Mouse (Mus musculus): ENCODE data around the gene Myl3. TPM values are rescaled to one million over a fixed set of nuclear protein-coding genes. Genes with fewer than 3 reads are reported as not detected.

Myl3 gene
- total RNA-seq, 1 experiment from 2014 or later = not detected

GRCm38 (mm10) chr9:110781256-110781721, 39.6 kb downstream of the Myl3 start:
- peak; percentile 72 to 88 for ATAC-seq (replicated peaks in 1 of 2; ENCODE audit: insufficient read depth in 1 of 2, low FRiP score in 2 of 2, low TSS enrichment in 1 of 2, low read depth in 1 of 2, poor library complexity in 2 of 2, severe bottlenecking in 2 of 2)

- 0 out of 4 replicates have a peak, but pooled peaks of 1 of the 2 experiments have one; percentile 6 for ATAC-seq (replicated peaks in 1 of 2; ENCODE audit: insufficient read depth in 1 of 2, low FRiP score in 2 of 2, low TSS enrichment in 1 of 2, low read depth in 1 of 2, poor library complexity in 2 of 2, severe bottlenecking in 2 of 2)
These were observed 40.1 kb downstream of the Myl3 start for GRCm38 (mm10) chr9:110781731-110782130.

GRCm38 (mm10) chr9:110783611-110784010, 42.0 kb downstream of the Myl3 start:
- no peak for ATAC-seq (replicated peaks in 1 of 2; ENCODE audit: insufficient read depth in 1 of 2, low FRiP score in 2 of 2, low TSS enrichment in 1 of 2, low read depth in 1 of 2, poor library complexity in 2 of 2, severe bottlenecking in 2 of 2)

- no peak for ATAC-seq (replicated peaks in 1 of 2; ENCODE audit: insufficient read depth in 1 of 2, low FRiP score in 2 of 2, low TSS enrichment in 1 of 2, low read depth in 1 of 2, poor library complexity in 2 of 2, severe bottlenecking in 2 of 2)
These were observed 46.5 kb downstream of the Myl3 start for GRCm38 (mm10) chr9:110788169-110788568.

GRCm38 (mm10) chr9:110790462-110790861, 48.8 kb downstream of the Myl3 start:
- no peak for ATAC-seq (replicated peaks in 1 of 2; ENCODE audit: insufficient read depth in 1 of 2, low FRiP score in 2 of 2, low TSS enrichment in 1 of 2, low read depth in 1 of 2, poor library complexity in 2 of 2, severe bottlenecking in 2 of 2)

GRCm38 (mm10) chr9:110797013-110797412, 55.4 kb downstream of the Myl3 start:
- ATAC-seq (replicated peaks in 1 of 2; ENCODE audit: insufficient read depth in 1 of 2, low FRiP score in 2 of 2, low TSS enrichment in 1 of 2, low read depth in 1 of 2, poor library complexity in 2 of 2, severe bottlenecking in 2 of 2) = no peak

GRCm38 (mm10) chr9:110797866-110798265, 56.2 kb downstream of the Myl3 start, which contains the start of gene Prss42:
Gene Prss42, plus strand, starts transcription at chr9:110798166.
- no peak for ATAC-seq (replicated peaks in 1 of 2; ENCODE audit: insufficient read depth in 1 of 2, low FRiP score in 2 of 2, low TSS enrichment in 1 of 2, low read depth in 1 of 2, poor library complexity in 2 of 2, severe bottlenecking in 2 of 2)

DNA sequence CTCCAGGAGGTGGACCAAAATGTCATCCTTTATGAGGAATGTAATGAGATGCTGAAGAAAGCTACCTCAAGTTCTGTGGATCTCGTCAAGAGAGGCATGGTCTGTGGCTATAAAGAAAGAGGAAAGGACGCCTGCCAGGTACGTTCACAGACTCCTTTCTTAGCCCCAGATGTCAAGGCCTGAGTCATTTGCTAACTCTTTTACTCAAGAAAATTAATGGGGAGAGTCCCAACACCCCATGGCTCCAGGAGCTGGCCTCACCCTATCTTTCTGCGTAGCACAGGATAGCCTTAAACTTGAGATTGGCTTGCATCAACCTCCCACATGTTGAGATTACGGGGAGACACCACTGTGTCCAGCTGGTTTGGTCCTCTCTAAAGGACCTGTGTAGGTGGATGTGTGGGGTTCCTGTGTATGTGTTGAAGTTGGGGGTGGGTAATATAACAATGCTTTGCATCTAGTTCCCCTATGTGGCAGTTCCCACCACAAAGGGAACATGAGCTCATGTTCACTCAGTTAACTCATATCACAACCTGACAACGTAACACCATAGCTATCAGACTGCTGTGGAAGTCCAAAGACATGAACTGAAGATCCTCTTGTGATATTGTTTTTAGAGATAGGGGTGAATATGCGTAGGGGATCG, 59.3 kb downstream of the Myl3 start:
- no peak for ATAC-seq (replicated peaks in 1 of 2; ENCODE audit: insufficient read depth in 1 of 2, low FRiP score in 2 of 2, low TSS enrichment in 1 of 2, low read depth in 1 of 2, poor library complexity in 2 of 2, severe bottlenecking in 2 of 2)

- no peak; a peak in 1 of 4 replicates for ATAC-seq (replicated peaks in 1 of 2; ENCODE audit: insufficient read depth in 1 of 2, low FRiP score in 2 of 2, low TSS enrichment in 1 of 2, low read depth in 1 of 2, poor library complexity in 2 of 2, severe bottlenecking in 2 of 2)
These were observed 61.6 kb downstream of the Myl3 start for GRCm38 (mm10) chr9:110803294-110803693.

- ATAC-seq (replicated peaks in 1 of 2; ENCODE audit: insufficient read depth in 1 of 2, low FRiP score in 2 of 2, low TSS enrichment in 1 of 2, low read depth in 1 of 2, poor library complexity in 2 of 2, severe bottlenecking in 2 of 2) = no peak
These were observed 68.4 kb downstream of the Myl3 start for GRCm38 (mm10) chr9:110810051-110810450.

DNA sequence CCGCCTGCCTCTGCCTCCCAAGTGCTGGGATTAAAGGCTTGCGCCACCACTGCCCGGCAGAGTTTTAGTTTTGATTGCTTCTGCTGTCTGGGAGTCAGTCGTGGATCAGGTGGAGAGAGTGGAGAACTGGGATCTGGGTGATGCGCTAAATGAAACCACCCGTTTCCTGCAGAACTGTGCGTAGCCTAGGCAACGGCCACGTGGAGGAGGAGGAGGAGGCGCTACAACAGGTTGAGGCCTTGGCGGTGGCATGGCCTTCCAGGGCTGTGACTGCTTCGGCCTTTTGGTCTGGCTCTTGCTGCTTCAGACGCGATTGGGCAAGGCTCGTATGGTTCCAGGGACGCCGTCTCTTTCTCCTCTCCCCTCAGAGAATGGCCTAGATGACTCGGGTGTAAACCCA, 72.1 kb downstream of the Myl3 start, which contains the start of gene Prss44:
Gene Prss44 (plus strand): TSS at position 206 of the 400 bp plus-strand sequence.
- no peak for ATAC-seq (replicated peaks in 1 of 2; ENCODE audit: insufficient read depth in 1 of 2, low FRiP score in 2 of 2, low TSS enrichment in 1 of 2, low read depth in 1 of 2, poor library complexity in 2 of 2, severe bottlenecking in 2 of 2)

Other genes starting within 250 kb of the Myl3 start
- gene Setd2, start 209.3 kb upstream of the Myl3 start, total RNA-seq (2017) = 197 and 205 TPM in 2 replicates
- 4.1 and 6.2 TPM in 2 replicates for gene Nradd, start 117.4 kb upstream of the Myl3 start, total RNA-seq (2017)
- gene Nbeal2, start 87.7 kb upstream of the Myl3 start, total RNA-seq (2017) = 38.0 and 61.7 TPM in 2 replicates
- 89.4 and 111 TPM in 2 replicates for gene Ccdc12, start 85.4 kb upstream of the Myl3 start, total RNA-seq (2017)
- gene Pth1r, start 5.3 kb downstream of the Myl3 start, total RNA-seq (2017) = 1.1 TPM in 1 of 2 replicates, not detected in the other
- gene Prss42, start 56.3 kb downstream of the Myl3 start, total RNA-seq (2017) = not detected in 2 replicates
- gene Prss44, start 72.1 kb downstream of the Myl3 start, total RNA-seq (2017) = not detected in 2 replicates
- gene Prss43, start 84.8 kb downstream of the Myl3 start, total RNA-seq (2017) = not detected in 2 replicates
- gene Prss45, start 92.7 kb downstream of the Myl3 start, total RNA-seq (2017) = not detected in 2 replicates
- gene Prss46, start 102.6 kb downstream of the Myl3 start, total RNA-seq (2017) = not detected in 2 replicates
- gene Prss50, start 116.1 kb downstream of the Myl3 start, total RNA-seq (2017) = not detected in 2 replicates
- 1.5 and 4.9 TPM in 2 replicates for gene Als2cl, start 138.0 kb downstream of the Myl3 start, total RNA-seq (2017)
- gene Tmie, start 138.3 kb downstream of the Myl3 start, total RNA-seq (2017) = 0.50 TPM in 1 of 2 replicates, not detected in the other
- not detected in 2 replicates for gene Fam240a, start 175.0 kb downstream of the Myl3 start, total RNA-seq (2017)
- gene Tdgf1, start 204.3 kb downstream of the Myl3 start, total RNA-seq (2017) = not detected in 2 replicates
- gene Lrrc2, start 209.7 kb downstream of the Myl3 start, total RNA-seq (2017) = 0.50 TPM in 1 of 2 replicates, not detected in the other
- not detected in 2 replicates for gene Rtp3, start 248.7 kb downstream of the Myl3 start, total RNA-seq (2017)